Mouse (Mus musculus) kidney, embryonic 16.5 days (tissue): Measurements from ENCODE around the gene Pip5k1b. TPM values are rescaled to one million over a fixed set of nuclear protein-coding genes. Genes with fewer than 3 reads are reported as not detected.

ENCODE experiments used
- ATAC-seq: fragments of 200-750 bp; cut with Nextera tagmentation; 2 replicates; pipeline ENCODE4 v1.8.0; 2017; ENCODE audit warnings: moderate TSS enrichment; ENCODE audit not compliant: low FRiP score, low TSS enrichment
- H3K27ac ChIP-seq: fragments of 300-500 bp; sonication (generic); 2 replicates; pipeline ENCODE4 v1.5.1; 2014; ENCODE audit warnings: low read length
- H3K27me3 ChIP-seq: fragments of 300-500 bp; sonication (generic); 2 replicates; pipeline ENCODE4 v1.6.1; 2014; ENCODE audit warnings: low read length, control low read depth, mixed read lengths; ENCODE audit not compliant: insufficient read depth
- H3K36me3 ChIP-seq: fragments of 300-500 bp; sonication (generic); 2 replicates; pipeline ENCODE4 v1.6.1; 2014; ENCODE audit warnings: low read length, control low read depth, mixed read lengths; ENCODE audit not compliant: insufficient read depth
- H3K4me1 ChIP-seq: fragments of 300-500 bp; sonication (generic); 2 replicates; pipeline ENCODE4 v1.6.1; 2014; ENCODE audit warnings: low read length, control low read depth, mixed read lengths; ENCODE audit not compliant: insufficient read depth
- H3K4me2 ChIP-seq: fragments of 300-500 bp; sonication (generic); replicated peaks from 2 replicates; pipeline ENCODE4 v1.6.1; 2014; ENCODE audit warnings: low read depth, low read length
- H3K4me3 ChIP-seq: fragments of 300-500 bp; sonication (generic); 2 replicates; pipeline ENCODE4 v1.5.1; 2014; ENCODE audit warnings: mild to moderate bottlenecking, low read length
- H3K9ac ChIP-seq: fragments of 300-500 bp; sonication (generic); replicated peaks from 2 replicates; pipeline ENCODE4 v1.6.1; 2014; ENCODE audit warnings: low read length
- H3K9me3 ChIP-seq: fragments of 300-500 bp; sonication (generic); 2 replicates; pipeline ENCODE4 v1.6.1; 2016; ENCODE audit warnings: low read length, control low read depth
- WGBS: fragments of 180-500 bp; shearing (Covaris S2); extraction: QIAGEN DNeasy Blood & Tissue Kit; methylation state at CpG from one replicate; pipeline ENCODE4 v1.1.7; 2014; 5-methylcytosine and 5-hydroxymethylcytosine counted together
- polyA plus RNA-seq: library from polyadenylated mRNA; unstranded; fragments of >200 nt; fragmentation: Nextera tagmentation; extraction: Ambion mirVana; gene quantifications from 2 replicates; pipeline ENCODE4 v1.2.1, GENCODE M21; 2015

The Pip5k1b gene
- polyA plus RNA-seq, 1 experiment from 2014 or later: 2.2 TPM

DNA sequence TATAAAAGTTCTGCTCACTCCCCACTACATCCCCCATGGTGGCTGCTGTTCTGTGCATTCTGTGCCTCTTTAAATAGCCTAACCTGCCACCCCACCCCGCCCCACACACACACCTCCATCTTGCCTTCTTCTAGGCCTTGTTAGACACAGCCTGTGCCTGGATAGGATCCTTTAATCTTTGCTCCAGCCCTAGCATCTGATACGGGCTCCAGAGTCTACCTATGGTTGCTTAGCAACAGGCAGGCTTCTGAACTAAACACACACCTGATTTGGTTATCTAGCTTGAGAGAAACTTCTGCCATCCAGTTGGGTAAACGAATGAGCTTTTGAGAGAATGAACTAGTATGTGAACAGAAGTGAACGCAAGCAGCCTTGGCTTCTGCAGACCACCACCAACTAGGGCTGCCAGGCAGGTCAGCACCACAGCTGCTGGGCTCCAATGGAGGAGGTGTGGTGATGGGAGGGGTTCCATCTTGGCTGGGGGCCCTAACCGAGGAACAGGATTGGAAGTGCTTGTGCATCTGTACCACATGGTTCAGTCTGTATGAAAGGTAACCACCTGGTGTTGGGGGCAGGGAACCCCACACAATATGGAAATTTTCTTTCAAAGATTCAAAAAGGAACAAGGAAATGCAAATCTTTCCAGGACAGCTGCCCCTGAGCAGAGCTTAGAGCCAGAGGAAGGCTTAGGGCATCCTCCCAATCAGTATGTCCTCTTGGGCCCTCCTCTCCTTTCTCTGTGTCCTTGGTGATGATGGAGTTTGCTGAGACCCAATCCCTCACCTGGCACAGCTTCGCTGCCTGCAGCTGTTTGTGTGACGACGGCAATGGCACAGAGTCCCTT is 139.7 kb downstream of the Pip5k1b start:
- H3K4me2 ChIP-seq: no peak overlapping the region
- H3K9me3 ChIP-seq: no peaks in the 10 kb centered on the region
- H3K4me1 ChIP-seq: no peaks in the 10 kb centered on the region
- no peak for ATAC-seq
- 80% methylated on average over 8 of the region's 8 CpGs for WGBS
- H3K4me3 ChIP-seq: no peak overlapping the region
- H3K27ac ChIP-seq: no peak overlapping the region
- H3K9ac ChIP-seq: no peak overlapping the region
- H3K36me3 ChIP-seq: no peaks in the 10 kb centered on the region
- no peaks in the 10 kb centered on the region for H3K27me3 ChIP-seq

DNA sequence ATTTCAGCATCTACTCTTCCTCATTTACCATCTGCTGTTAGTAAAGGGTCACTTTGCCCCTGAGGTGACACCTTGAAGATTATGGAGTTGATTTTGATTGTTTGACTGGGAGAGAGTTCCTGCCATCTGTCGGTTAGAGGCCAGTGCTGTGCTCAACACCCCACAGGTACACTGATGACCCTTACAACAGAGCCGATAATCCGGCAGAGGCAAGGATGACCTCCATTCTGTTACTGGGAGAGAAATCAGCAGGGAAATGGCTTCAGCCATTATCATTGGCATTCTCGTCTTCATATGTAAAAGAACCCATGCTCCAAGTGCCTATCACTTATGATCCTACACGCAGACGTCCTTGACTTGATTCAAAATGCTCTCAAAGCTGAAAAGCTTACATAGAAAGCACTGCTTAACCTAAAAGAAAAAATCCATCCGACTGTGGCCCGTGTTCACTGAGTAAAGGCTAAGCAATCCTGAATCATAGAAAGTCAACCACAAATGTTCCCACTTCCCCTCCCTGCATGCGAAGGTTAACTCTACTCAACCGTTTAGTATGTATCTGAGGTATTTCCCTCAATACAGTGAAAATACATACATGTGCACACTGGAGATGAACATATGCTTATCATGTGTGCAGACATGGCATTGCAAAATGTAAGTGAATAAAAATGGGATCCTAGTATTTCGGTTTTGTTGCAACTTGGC is 146.7 kb downstream of the Pip5k1b start:
- Histone ChIP-seq H3K27me3 (no peaks in the 10 kb centered on the region), H3K4me2 (no peak overlapping the region), H3K36me3 (no peaks in the 10 kb centered on the region), H3K27ac (no peak overlapping the region), H3K4me1 (no peaks in the 10 kb centered on the region), H3K4me3 (no peak overlapping the region), H3K9me3 (no peaks in the 10 kb centered on the region), H3K9ac (no peak overlapping the region)
- WGBS: 88% methylated on average over 11 of the region's 11 CpGs
- no peak for ATAC-seq

DNA sequence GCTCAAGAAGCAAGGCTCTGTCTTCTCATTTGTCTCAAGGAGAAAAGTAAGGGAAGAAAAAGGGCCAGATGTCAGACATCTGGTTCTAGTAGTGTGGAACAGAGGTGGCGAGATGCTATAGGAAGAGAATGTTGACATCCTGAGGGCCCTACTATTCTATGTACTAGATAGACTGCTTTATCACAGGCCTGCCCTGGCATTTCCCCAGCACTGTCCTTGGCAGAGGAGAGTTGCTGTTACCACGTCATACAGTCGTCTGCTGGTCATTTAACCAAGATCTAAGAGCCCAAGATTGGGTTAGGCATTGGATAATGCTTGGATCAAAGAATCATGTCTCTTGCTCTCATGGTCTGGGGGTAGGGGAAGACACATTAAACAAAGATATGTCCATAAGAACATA is 151.0 kb downstream of the Pip5k1b start:
- WGBS: 92% methylated on average over 3 of the region's 3 CpGs
- Histone ChIP-seq H3K9me3 (no peaks in the 10 kb centered on the region), H3K4me2 (no peak overlapping the region)

DNA sequence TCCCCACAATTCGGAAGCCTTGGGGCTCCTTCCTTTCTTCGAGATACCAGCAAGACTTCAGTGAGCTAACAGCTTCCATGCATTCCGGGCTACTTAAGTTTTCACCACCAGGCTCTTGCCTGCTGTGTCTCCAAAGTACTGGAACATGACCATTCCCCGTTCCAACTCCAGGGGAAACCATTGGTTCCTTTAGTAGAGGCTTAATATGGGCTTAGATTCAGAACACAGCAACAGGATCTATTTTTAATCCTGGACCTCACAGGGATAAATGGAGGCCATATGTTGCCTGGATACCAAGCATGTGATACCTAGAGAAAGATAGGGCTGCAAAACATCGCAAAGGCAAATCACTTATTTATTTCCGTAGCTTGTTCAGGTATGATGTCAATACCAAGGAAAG is 152.4 kb downstream of the Pip5k1b start:
- no peaks in the 10 kb centered on the region for H3K36me3 ChIP-seq
- no peak overlapping the region for H3K4me3 ChIP-seq
- no peak overlapping the region for H3K27ac ChIP-seq
- 91% methylated on average over 6 of the region's 6 CpGs for WGBS
- H3K9ac ChIP-seq: no peak overlapping the region
- H3K27me3 ChIP-seq: no peaks in the 10 kb centered on the region
- no peaks in the 10 kb centered on the region for H3K9me3 ChIP-seq
- ATAC-seq: no peak
- H3K4me1 ChIP-seq: no peaks in the 10 kb centered on the region
- H3K4me2 ChIP-seq: no peak overlapping the region

More for the DNA sequence above, 151.0 kb downstream of the Pip5k1b start:
- H3K4me1 ChIP-seq: no peaks in the 10 kb centered on the region
- no peak overlapping the region for H3K27ac ChIP-seq
- H3K36me3 ChIP-seq: no peaks in the 10 kb centered on the region
- no peaks in the 10 kb centered on the region for H3K27me3 ChIP-seq
- no peak overlapping the region for H3K9ac ChIP-seq
- no peak overlapping the region for H3K4me3 ChIP-seq
- ATAC-seq: no peak

DNA sequence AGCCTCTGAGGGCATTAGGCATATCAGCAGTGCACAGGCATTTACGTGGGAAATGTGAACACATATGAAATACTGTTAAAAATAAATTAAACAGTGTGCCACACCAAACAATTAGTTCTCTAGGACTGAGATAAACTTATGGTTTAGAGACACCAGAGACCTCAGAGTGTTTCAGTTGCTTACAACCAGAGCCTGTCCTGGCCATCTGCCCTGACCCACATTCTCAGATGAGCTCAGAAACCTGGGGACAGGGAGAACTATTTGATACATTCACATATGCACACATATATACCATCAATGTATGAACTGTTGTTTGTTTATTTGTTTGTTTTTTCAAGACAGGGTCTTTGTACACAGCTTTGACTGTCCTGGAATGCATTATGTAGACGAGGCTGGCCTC is 161.8 kb downstream of the Pip5k1b start:
- Histone ChIP-seq H3K9me3 (no peaks in the 10 kb centered on the region), H3K9ac (no peak overlapping the region), H3K36me3 (no peaks in the 10 kb centered on the region), H3K4me3 (no peak overlapping the region), H3K27ac (no peak overlapping the region), H3K27me3 (no peaks in the 10 kb centered on the region), H3K4me2 (no peak overlapping the region), H3K4me1 (peaks cover 8% of the 10 kb centered on the region)
- WGBS: 76% methylated on average over 2 of the region's 2 CpGs
- no peak for ATAC-seq

DNA sequence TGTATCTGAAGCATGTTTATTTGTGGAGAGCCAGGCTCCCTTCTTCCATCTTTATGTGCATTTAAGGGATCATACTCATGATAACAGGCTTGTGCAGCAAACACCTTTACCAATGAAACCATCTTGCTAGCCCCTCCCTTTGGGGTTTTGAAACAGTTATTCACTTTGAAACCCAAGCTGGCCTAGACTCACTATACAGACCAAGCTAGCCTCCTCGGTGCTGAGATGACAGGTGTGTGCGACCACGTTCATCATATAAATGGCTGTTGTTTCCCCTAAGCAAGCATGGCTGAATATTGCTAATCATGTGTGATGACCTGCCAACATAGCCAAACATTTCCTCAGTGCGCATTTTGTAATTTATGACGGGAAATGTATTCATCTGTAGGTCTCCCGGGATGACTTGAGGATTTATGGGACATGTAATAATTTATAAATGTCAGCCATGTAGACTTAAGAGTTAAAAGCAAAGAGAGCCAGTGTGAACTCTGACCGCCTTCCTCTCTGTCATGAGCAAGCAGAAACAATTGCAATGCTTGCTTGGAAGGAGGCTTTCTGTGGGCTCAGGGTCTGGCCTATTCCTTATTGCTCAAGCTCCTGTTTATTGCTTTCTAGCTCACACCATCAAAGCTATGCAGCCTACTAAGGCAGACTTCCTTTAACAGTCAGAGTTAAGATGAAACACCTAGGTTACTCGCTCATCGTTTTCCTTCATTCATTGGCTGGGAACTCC is 164.0 kb downstream of the Pip5k1b start:
- no peaks in the 10 kb centered on the region for H3K9me3 ChIP-seq
- WGBS: 24% methylated on average over 9 of the region's 9 CpGs
- ATAC-seq: peak; percentile 49; the same call in 1 of the 2 replicates
- peaks cover 8% of the 10 kb centered on the region for H3K4me1 ChIP-seq
- H3K36me3 ChIP-seq: no peaks in the 10 kb centered on the region
- H3K4me2 ChIP-seq: no peak overlapping the region
- no peak overlapping the region for H3K9ac ChIP-seq
- 0 out of 2 replicates have a peak overlapping the region, but pooled peaks have one; percentile 35 for H3K27ac ChIP-seq
- no peak overlapping the region for H3K4me3 ChIP-seq
- no peaks in the 10 kb centered on the region for H3K27me3 ChIP-seq

DNA sequence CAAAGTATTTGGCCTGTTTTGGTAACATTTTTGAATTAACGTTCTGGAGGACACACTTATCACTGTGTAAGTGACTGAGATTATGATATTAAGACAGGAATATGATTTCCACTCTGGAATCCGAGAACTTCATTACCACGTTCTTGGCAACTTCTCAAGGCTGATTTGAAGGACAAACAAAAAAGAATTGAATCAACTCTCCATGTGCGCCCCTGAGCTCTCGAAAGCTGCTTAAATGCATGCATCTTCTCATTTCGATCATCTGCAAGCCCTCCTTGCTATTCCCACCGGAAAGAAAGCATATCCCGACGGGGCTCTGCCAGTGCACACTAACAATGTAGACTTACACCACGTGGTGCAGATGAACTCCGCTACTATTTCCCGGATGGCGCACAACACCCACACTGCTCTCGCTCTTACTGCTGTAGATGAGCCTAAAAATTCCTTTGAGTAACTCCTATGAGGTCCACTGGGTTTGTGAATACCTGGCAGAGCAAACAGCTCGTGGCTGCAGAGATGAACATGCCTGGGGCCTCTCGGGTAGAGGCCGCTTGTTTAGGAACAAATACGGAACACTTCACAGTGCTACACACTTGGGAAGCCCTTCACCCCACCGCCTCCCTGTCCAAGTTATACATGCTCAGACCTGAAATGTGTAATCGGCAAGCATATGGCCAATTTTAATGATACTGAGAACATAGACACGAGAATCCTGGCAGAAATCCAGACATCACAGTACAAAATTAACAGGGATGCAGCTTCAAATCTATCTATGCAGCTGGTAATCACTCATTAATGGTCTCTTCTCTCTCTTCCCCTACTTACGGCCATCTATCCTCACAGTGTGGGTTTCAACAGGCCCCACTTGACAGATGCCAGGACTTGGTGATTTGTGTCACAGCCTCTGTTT is 168.5 kb downstream of the Pip5k1b start:
- Histone ChIP-seq H3K4me1 (peaks cover 3% of the 10 kb centered on the region; the same call in 1 of the 2 replicates), H3K9ac (no peak overlapping the region), H3K4me3 (no peak overlapping the region), H3K4me2 (no peak overlapping the region), H3K27me3 (no peaks in the 10 kb centered on the region), H3K27ac (no peak overlapping the region), H3K9me3 (no peaks in the 10 kb centered on the region), H3K36me3 (no peaks in the 10 kb centered on the region)
- no peak for ATAC-seq
- 86% methylated on average over 22 of the region's 22 CpGs for WGBS

DNA sequence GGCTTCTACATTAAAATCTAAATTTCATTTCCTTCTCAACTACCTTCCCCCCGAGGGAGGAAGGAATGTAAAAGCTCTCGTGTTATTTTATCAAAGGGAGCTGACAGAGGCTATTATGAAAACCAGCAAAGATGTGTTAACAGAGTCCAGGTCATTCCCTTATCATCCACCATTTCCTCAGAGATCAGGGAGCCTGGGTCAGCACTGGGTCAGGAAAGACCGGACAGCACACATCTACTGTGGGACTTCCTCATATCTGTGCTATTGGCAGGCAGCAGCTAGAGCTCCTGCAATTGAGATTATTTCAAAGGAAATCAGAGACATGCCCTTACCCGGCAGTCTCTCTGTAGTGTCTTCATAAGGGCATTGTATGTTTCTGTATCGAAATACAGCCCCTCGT is 177.2 kb downstream of the Pip5k1b start:
- Histone ChIP-seq H3K27me3 (no peaks in the 10 kb centered on the region), H3K4me3 (no peak overlapping the region), H3K27ac (no peak overlapping the region), H3K4me2 (no peak overlapping the region), H3K9me3 (no peaks in the 10 kb centered on the region), H3K36me3 (no peaks in the 10 kb centered on the region), H3K9ac (no peak overlapping the region), H3K4me1 (no peaks in the 10 kb centered on the region)
- WGBS: 44% methylated on average over 6 of the region's 6 CpGs
- no peak for ATAC-seq
